Mouse (Mus musculus) lung, postnatal 0 days (tissue): ENCODE measurements at regions not wholly inside any gene's neighbourhood (a gene's known extent, or its start where the extent isn't known, plus 50 kb on each side); places are given as distances from the start of the nearest gene placed in this dataset.

Experiments
- CTCF ChIP-seq: IDR thresholded peaks from 2 replicates; pipeline ENCODE4 v1.5.1; 2016; ENCODE audit warnings: antibody characterized with exemption, mild to moderate bottlenecking
- EP300 ChIP-seq: IDR thresholded peaks from 2 replicates; pipeline ENCODE4 v1.6.1; 2016; ENCODE audit warnings: antibody characterized with exemption, mild to moderate bottlenecking, control low read depth

- TF ChIP-seq EP300: no peak
- no peak for TF ChIP-seq CTCF
Measured at GRCm38 (mm10) chr3:117147414-117147813, 178.6 kb upstream of the Palmd start.
